Mouse (Mus musculus): Measurements from ENCODE around the gene Muc3. TPM values are rescaled to one million over a fixed set of nuclear protein-coding genes. Genes with fewer than 3 reads are reported as not detected.

The Muc3 gene
- total and polyA plus RNA-seq, 3 experiments: not detected

- H3K4me3 ChIP-seq (ENCODE audit: low read depth, low read length): no peak overlapping the region
- peaks cover 71% of the 10 kb centered on the region for H3K36me3 ChIP-seq (replicated peaks)
- DNase-seq (ENCODE audit: low spot score): no peak
- H3K4me1 ChIP-seq (ENCODE audit: insufficient read depth, low read depth, low read length): peaks cover 67% of the 10 kb centered on the region
- H3K9me3 ChIP-seq (replicated peaks): peaks cover 39% of the 10 kb centered on the region
- H3K27me3 ChIP-seq (ENCODE audit: insufficient read depth, low read length): peaks cover 3% of the 10 kb centered on the region; the same call in 1 of the 2 replicates
- no peak for ATAC-seq (ENCODE audit: extremely low read depth, insufficient number of reproducible peaks, low FRiP score, poor library complexity, severe bottlenecking)
- TF ChIP-seq GATA2 (IDR thresholded peaks at IDR 0.05; ENCODE audit: borderline replicate concordance, low read depth, low read length) (no peak), POLR2AphosphoS5 (IDR thresholded peaks at IDR 0.05; ENCODE audit: insufficient replicate concordance, low read depth, low read length) (no peak), GATA1 (IDR thresholded peaks at IDR 0.05; ENCODE audit: borderline replicate concordance, low read length) (no peak), TAL1 (conservative IDR thresholded peaks at IDR 0.05; ENCODE audit: low read depth, low read length) (no peak), CTCF (IDR thresholded peaks at IDR 0.05; ENCODE audit: low read depth, low read length) (no peak)
Measured at GRCm38 (mm10) chr5:137111542-137112408, 37.3 kb downstream of the Muc3 start.

- DNase-seq (ENCODE audit: low spot score) (no peak), ATAC-seq (ENCODE audit: extremely low read depth, insufficient number of reproducible peaks, low FRiP score, poor library complexity, severe bottlenecking) (no peak)
- Histone ChIP-seq H3K36me3 (replicated peaks) (peaks cover 78% of the 10 kb centered on the region), H3K4me3 (ENCODE audit: low read depth, low read length) (no peak overlapping the region), H3K27me3 (ENCODE audit: insufficient read depth, low read length) (peaks cover 3% of the 10 kb centered on the region; the same call in 1 of the 2 replicates), H3K4me1 (ENCODE audit: insufficient read depth, low read depth, low read length) (peaks cover 67% of the 10 kb centered on the region), H3K9me3 (replicated peaks) (peaks cover 39% of the 10 kb centered on the region)
- TF ChIP-seq CTCF (IDR thresholded peaks at IDR 0.05; ENCODE audit: low read depth, low read length): no peak
- no peak for TF ChIP-seq POLR2AphosphoS5 (IDR thresholded peaks at IDR 0.05; ENCODE audit: insufficient replicate concordance, low read depth, low read length)
- no peak for TF ChIP-seq GATA1 (IDR thresholded peaks at IDR 0.05; ENCODE audit: borderline replicate concordance, low read length)
- TF ChIP-seq GATA2 (IDR thresholded peaks at IDR 0.05; ENCODE audit: borderline replicate concordance, low read depth, low read length): no peak
- no peak for TF ChIP-seq TAL1 (conservative IDR thresholded peaks at IDR 0.05; ENCODE audit: low read depth, low read length)
Measured at GRCm38 (mm10) chr5:137110863-137111262, 38.3 kb downstream of the Muc3 start.

- ATAC-seq (ENCODE audit: extremely low read depth, insufficient number of reproducible peaks, low FRiP score, poor library complexity, severe bottlenecking): no peak
- H3K4me3 ChIP-seq (ENCODE audit: low read depth, low read length): no peak overlapping the region; the same call in 1 of the 2 replicates
- peaks cover 39% of the 10 kb centered on the region for H3K9me3 ChIP-seq (replicated peaks)
- H3K36me3 ChIP-seq (replicated peaks): peaks cover 84% of the 10 kb centered on the region
- no peak for DNase-seq (ENCODE audit: low spot score)
- peaks cover 3% of the 10 kb centered on the region; the same call in 1 of the 2 replicates for H3K27me3 ChIP-seq (ENCODE audit: insufficient read depth, low read length)
- TF ChIP-seq GATA1 (IDR thresholded peaks at IDR 0.05; ENCODE audit: borderline replicate concordance, low read length) (no peak), CTCF (IDR thresholded peaks at IDR 0.05; ENCODE audit: low read depth, low read length) (no peak), POLR2AphosphoS5 (IDR thresholded peaks at IDR 0.05; ENCODE audit: insufficient replicate concordance, low read depth, low read length) (0 out of 2 replicates have a peak, but pooled peaks have one; percentile 69), GATA2 (IDR thresholded peaks at IDR 0.05; ENCODE audit: borderline replicate concordance, low read depth, low read length) (no peak), TAL1 (conservative IDR thresholded peaks at IDR 0.05; ENCODE audit: low read depth, low read length) (no peak)
- peaks cover 71% of the 10 kb centered on the region for H3K4me1 ChIP-seq (ENCODE audit: insufficient read depth, low read depth, low read length)
Measured at GRCm38 (mm10) chr5:137109941-137110593, 39.1 kb downstream of the Muc3 start.

- Histone ChIP-seq H3K9me3 (replicated peaks) (peaks cover 29% of the 10 kb centered on the region), H3K4me3 (ENCODE audit: low read depth, low read length) (no peak overlapping the region), H3K27me3 (ENCODE audit: insufficient read depth, low read length) (no peaks in the 10 kb centered on the region; the same call in 1 of the 2 replicates), H3K36me3 (replicated peaks) (peaks cover 81% of the 10 kb centered on the region), H3K4me1 (ENCODE audit: insufficient read depth, low read depth, low read length) (peaks cover 71% of the 10 kb centered on the region)
- no peak for ATAC-seq (ENCODE audit: extremely low read depth, insufficient number of reproducible peaks, low FRiP score, poor library complexity, severe bottlenecking)
- DNase-seq (ENCODE audit: low spot score): no peak
- no peak for TF ChIP-seq GATA1 (IDR thresholded peaks at IDR 0.05; ENCODE audit: borderline replicate concordance, low read length)
- TF ChIP-seq POLR2AphosphoS5 (IDR thresholded peaks at IDR 0.05; ENCODE audit: insufficient replicate concordance, low read depth, low read length): no peak
- no peak for TF ChIP-seq TAL1 (conservative IDR thresholded peaks at IDR 0.05; ENCODE audit: low read depth, low read length)
- no peak for TF ChIP-seq CTCF (IDR thresholded peaks at IDR 0.05; ENCODE audit: low read depth, low read length)
- no peak for TF ChIP-seq GATA2 (IDR thresholded peaks at IDR 0.05; ENCODE audit: borderline replicate concordance, low read depth, low read length)
Measured at GRCm38 (mm10) chr5:137108111-137108510, 41.0 kb downstream of the Muc3 start.

GRCm38 (mm10) chr5:137107670-137108069 is 41.5 kb downstream of the Muc3 start:
- ATAC-seq (ENCODE audit: extremely low read depth, insufficient number of reproducible peaks, low FRiP score, poor library complexity, severe bottlenecking) (no peak), DNase-seq (ENCODE audit: low spot score) (no peak)
- Histone ChIP-seq H3K36me3 (replicated peaks) (peaks cover 76% of the 10 kb centered on the region), H3K9me3 (replicated peaks) (peaks cover 25% of the 10 kb centered on the region), H3K27me3 (ENCODE audit: insufficient read depth, low read length) (no peaks in the 10 kb centered on the region), H3K4me1 (ENCODE audit: insufficient read depth, low read depth, low read length) (peaks cover 71% of the 10 kb centered on the region), H3K4me3 (ENCODE audit: low read depth, low read length) (no peak overlapping the region)
- TF ChIP-seq CTCF (IDR thresholded peaks at IDR 0.05; ENCODE audit: low read depth, low read length): no peak
- no peak for TF ChIP-seq POLR2AphosphoS5 (IDR thresholded peaks at IDR 0.05; ENCODE audit: insufficient replicate concordance, low read depth, low read length)
- no peak for TF ChIP-seq GATA2 (IDR thresholded peaks at IDR 0.05; ENCODE audit: borderline replicate concordance, low read depth, low read length)
- no peak for TF ChIP-seq GATA1 (IDR thresholded peaks at IDR 0.05; ENCODE audit: borderline replicate concordance, low read length)
- no peak for TF ChIP-seq TAL1 (conservative IDR thresholded peaks at IDR 0.05; ENCODE audit: low read depth, low read length)

- H3K9me3 ChIP-seq (replicated peaks): peaks cover 22% of the 10 kb centered on the region
- H3K4me3 ChIP-seq (ENCODE audit: low read depth, low read length): no peak overlapping the region
- peaks cover 73% of the 10 kb centered on the region for H3K4me1 ChIP-seq (ENCODE audit: insufficient read depth, low read depth, low read length)
- peaks cover 71% of the 10 kb centered on the region for H3K36me3 ChIP-seq (replicated peaks)
- H3K27me3 ChIP-seq (ENCODE audit: insufficient read depth, low read length): no peaks in the 10 kb centered on the region
- ATAC-seq (ENCODE audit: extremely low read depth, insufficient number of reproducible peaks, low FRiP score, poor library complexity, severe bottlenecking) (no peak), DNase-seq (ENCODE audit: low spot score) (peak; percentile 28)
- TF ChIP-seq CTCF (IDR thresholded peaks at IDR 0.05; ENCODE audit: low read depth, low read length): peak; percentile 56
- no peak for TF ChIP-seq TAL1 (conservative IDR thresholded peaks at IDR 0.05; ENCODE audit: low read depth, low read length)
Measured at GRCm38 (mm10) chr5:137107024-137107423, 42.1 kb downstream of the Muc3 start.

Measured in G1E (cell line).